Mouse (Mus musculus) erythroblast, embryonic 14.5 days (primary cell): ENCODE measurements around the gene Syne3.

ENCODE experiments used
- GATA1 ChIP-seq: IDR thresholded peaks from 2 replicates; pipeline ENCODE4 v1.6.1; 2012; ENCODE audit warnings: low read length, inconsistent platforms, mixed read lengths
- TAL1 ChIP-seq: IDR thresholded peaks from 3 replicates; pipeline ENCODE4 v1.6.1; 2012; ENCODE audit warnings: low read length, inconsistent platforms, mixed read lengths

GRCm38 (mm10) chr12:104983476-104983875 is 26.1 kb downstream of the Syne3 start:
- TF ChIP-seq TAL1 (no peak), GATA1 (no peak)
